Mouse (Mus musculus) liver, postnatal 0 days (tissue): Measurements from ENCODE around the gene H2-Q2. TPM values are rescaled to one million over a fixed set of nuclear protein-coding genes. Genes with fewer than 3 reads are reported as not detected.
"Not testable (repeated sequence)": the region's sequence is repeated elsewhere in the genome, so short reads cannot be mapped to it uniquely, and the experiment has no call there.

Experiments used
- ATAC-seq: fragments of 200-750 bp; cut with Nextera tagmentation; 2 replicates; pipeline ENCODE4 v1.8.0; 2017; ENCODE audit warnings: mild to moderate bottlenecking, moderate library complexity
- DNase-seq: peaks from one replicate; pipeline ENCODE4 v3.0.0-alpha.2; 2016
- H3K27ac ChIP-seq: fragments of 300-500 bp; sonication (generic); 2 replicates; pipeline ENCODE4 v1.5.1; 2014; ENCODE audit warnings: antibody characterized with exemption, moderate library complexity, mild to moderate bottlenecking, low read depth
- H3K27me3 ChIP-seq: fragments of 300-500 bp; sonication (generic); 2 replicates; pipeline ENCODE4 v1.6.1; 2014; ENCODE audit warnings: low read length, control low read depth, mixed read lengths; ENCODE audit not compliant: insufficient read depth
- H3K36me3 ChIP-seq: fragments of 300-500 bp; sonication (generic); replicated peaks from 2 replicates; pipeline ENCODE4 v1.6.1; 2014; ENCODE audit warnings: mild to moderate bottlenecking, control low read depth, low read length, moderate library complexity, mixed read lengths; ENCODE audit not compliant: insufficient read depth
- H3K4me1 ChIP-seq: fragments of 300-500 bp; sonication (generic); 2 replicates; pipeline ENCODE4 v1.6.1; 2014; ENCODE audit warnings: antibody characterized with exemption, mild to moderate bottlenecking, control low read depth; ENCODE audit not compliant: insufficient read depth
- H3K4me2 ChIP-seq: fragments of 300-500 bp; sonication (generic); 2 replicates; pipeline ENCODE4 v1.6.1; 2014; ENCODE audit warnings: low read depth, mild to moderate bottlenecking, low read length, moderate library complexity, mixed read lengths
- H3K4me3 ChIP-seq: fragments of 300-500 bp; sonication (generic); 2 replicates; pipeline ENCODE4 v1.5.1; 2014; ENCODE audit warnings: low read depth, low read length
- H3K9ac ChIP-seq: fragments of 300-500 bp; sonication (generic); replicated peaks from 2 replicates; pipeline ENCODE4 v1.6.1; 2014; ENCODE audit warnings: mild to moderate bottlenecking, moderate library complexity
- H3K9me3 ChIP-seq: fragments of 300-500 bp; sonication (generic); 2 replicates; pipeline ENCODE4 v1.6.1; 2016; ENCODE audit warnings: mild to moderate bottlenecking, control low read depth, low read length, mixed read lengths
- CTCF ChIP-seq: sonication (generic); IDR thresholded peaks from 2 replicates; pipeline ENCODE4 v1.5.1; 2016; ENCODE audit warnings: antibody characterized with exemption, low read depth
- EP300 ChIP-seq: IDR thresholded peaks from 2 replicates; pipeline ENCODE4 v1.6.1; 2016; ENCODE audit warnings: antibody characterized with exemption, low read depth, mild to moderate bottlenecking
- WGBS: fragments of 180-500 bp; shearing (Covaris S2); extraction: QIAGEN DNeasy Blood & Tissue Kit; methylation state at CpG from one replicate; pipeline ENCODE4 v1.1.7; 2014; ENCODE audit not compliant: insufficient replicate concordance; 5-methylcytosine and 5-hydroxymethylcytosine counted together
- polyA plus RNA-seq: library from polyadenylated mRNA; unstranded; fragments of >200 nt; fragmentation: Nextera tagmentation; extraction: Ambion mirVana; gene quantifications from 2 replicates; pipeline ENCODE4 v1.2.1, GENCODE M21; 2015

H2-Q2 gene
- polyA plus RNA-seq, 1 experiment from 2014 or later, result 5.3 TPM

DNA sequence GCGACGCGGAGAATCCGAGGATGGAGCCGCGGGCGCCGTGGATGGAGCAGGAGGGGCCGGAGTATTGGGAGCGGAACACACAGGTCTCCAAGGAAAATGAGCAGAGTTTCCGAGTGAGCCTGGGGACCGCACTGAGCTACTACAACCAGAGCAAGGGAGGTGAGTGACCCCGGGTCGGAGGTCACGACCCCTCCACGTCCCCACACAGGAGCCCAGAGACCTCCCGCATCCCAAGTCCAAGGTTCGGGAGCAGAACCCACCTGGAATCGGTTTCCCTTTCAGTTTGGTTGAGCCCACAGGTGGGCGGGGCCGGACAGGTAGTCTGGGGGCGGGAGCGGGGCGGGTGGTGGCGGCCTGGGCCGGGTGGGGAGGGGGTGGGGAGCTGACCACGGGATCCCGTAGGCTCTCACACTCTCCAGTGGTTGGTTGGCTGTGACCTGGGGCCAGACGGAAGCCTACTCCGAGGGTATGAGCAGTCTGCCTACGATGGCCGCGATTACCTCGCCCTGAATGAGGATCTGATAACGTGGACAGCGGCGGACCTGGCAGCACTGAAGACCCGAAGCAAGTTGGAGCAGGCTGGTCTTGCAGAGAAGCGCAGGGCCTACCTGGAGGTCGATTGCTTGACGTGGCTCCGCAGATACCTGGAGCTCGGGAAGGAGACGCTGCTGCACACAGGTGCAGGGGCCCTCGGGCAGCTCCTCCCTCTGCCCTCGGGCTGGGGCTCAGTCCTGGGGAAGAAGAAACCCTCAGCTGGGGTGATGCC, 852 bp downstream of the H2-Q2 start:
- H3K4me2 ChIP-seq, result peak overlapping the region; percentile 70
- peak overlapping the region; percentile 6; the same call in 1 of the 2 replicates for H3K9ac ChIP-seq
- no peaks in the 10 kb centered on the region for H3K9me3 ChIP-seq
- ATAC-seq (peak; percentile 95), DNase-seq (peak; percentile 67)
- TF ChIP-seq CTCF (no peak), EP300 (no peak)
- no peaks in the 10 kb centered on the region for H3K4me1 ChIP-seq
- 4% methylated on average over 45 of the region's 46 CpGs for WGBS
- peaks cover 21% of the 10 kb centered on the region for H3K27me3 ChIP-seq
- peak overlapping the region; percentile 49 for H3K4me3 ChIP-seq
- H3K27ac ChIP-seq, result no peak overlapping the region
- no peaks in the 10 kb centered on the region for H3K36me3 ChIP-seq

DNA sequence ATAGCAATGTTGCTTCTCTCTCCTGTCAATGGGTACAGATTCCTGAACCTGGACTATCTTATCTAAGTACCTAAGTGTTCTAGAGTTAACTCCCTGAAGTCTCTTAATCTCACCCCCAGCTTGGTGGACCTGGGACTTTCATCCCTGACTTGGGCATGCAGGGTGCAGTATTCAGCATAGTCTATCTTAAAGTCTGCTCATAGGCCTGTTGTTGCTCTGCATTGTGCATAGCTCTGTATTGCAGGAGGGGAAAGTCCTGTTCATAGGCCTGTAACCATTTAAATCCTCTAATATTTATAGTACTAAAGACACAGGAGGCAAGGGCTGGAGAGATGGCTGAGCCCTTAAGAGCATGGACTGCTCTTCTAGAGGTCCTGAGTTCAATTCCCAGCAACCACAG, 5.6 kb downstream of the H2-Q2 start:
- H3K4me1 ChIP-seq, H3K4me2 ChIP-seq, H3K27ac ChIP-seq, H3K27me3 ChIP-seq, H3K36me3 ChIP-seq, ATAC-seq, H3K9ac ChIP-seq, DNase-seq, H3K9me3 ChIP-seq, H3K4me3 ChIP-seq: not testable (repeated sequence)

DNA sequence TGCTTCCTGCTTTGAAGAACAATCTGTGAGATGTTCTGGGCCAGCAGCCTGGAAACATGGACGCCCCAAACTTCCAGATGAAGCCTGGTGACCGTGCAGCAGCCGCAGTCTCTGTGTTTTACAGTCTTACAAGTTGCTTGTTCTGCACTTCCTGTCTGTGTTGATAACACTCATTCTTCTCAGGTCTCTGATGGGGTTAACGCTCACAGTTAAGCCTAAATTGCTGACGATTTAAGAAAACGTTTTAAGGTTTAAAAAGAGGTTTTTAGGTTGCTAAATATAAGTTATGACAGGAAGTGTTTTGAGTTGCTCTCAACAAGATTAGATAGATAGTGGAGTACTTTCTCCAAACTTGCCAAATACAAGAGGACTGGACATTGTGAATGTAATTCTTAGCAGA, 11.2 kb downstream of the H2-Q2 start:
- H3K4me3 ChIP-seq, H3K9ac ChIP-seq, ATAC-seq, H3K4me1 ChIP-seq, H3K4me2 ChIP-seq, H3K9me3 ChIP-seq, DNase-seq, H3K27me3 ChIP-seq, H3K27ac ChIP-seq, H3K36me3 ChIP-seq: not testable (repeated sequence)
- WGBS, result 26% methylated on average over 6 of the region's 6 CpGs

GRCm38 (mm10) chr17:35354071-35354470, 12.0 kb downstream of the H2-Q2 start:
- DNase-seq (no peak), ATAC-seq (no peak)
- H3K4me2 ChIP-seq, result no peak overlapping the region
- H3K4me1 ChIP-seq, result no peaks in the 10 kb centered on the region; the same call in 1 of the 2 replicates
- no peaks in the 10 kb centered on the region for H3K9me3 ChIP-seq
- no peak overlapping the region for H3K9ac ChIP-seq
- TF ChIP-seq EP300, result no peak
- TF ChIP-seq CTCF, result no peak
- H3K36me3 ChIP-seq, result no peaks in the 10 kb centered on the region
- 72% methylated on average over 2 of the region's 2 CpGs for WGBS
- H3K27me3 ChIP-seq, result peaks cover 5% of the 10 kb centered on the region; the same call in 1 of the 2 replicates
- H3K4me3 ChIP-seq, result no peak overlapping the region
- no peak overlapping the region for H3K27ac ChIP-seq

GRCm38 (mm10) chr17:35357086-35357485, 15.0 kb downstream of the H2-Q2 start:
- TF ChIP-seq EP300 (no peak), CTCF (no peak)

GRCm38 (mm10) chr17:35358763-35359469, 16.9 kb downstream of the H2-Q2 start:
- peak overlapping the region; percentile 26; the same call in 1 of the 2 replicates for H3K9ac ChIP-seq
- TF ChIP-seq CTCF (no peak), EP300 (no peak)
- 12% methylated on average over 32 of the region's 38 CpGs for WGBS
- peak; percentile 13 for DNase-seq
- H3K4me3 ChIP-seq, result peak overlapping the region; percentile 46
- peak overlapping the region; percentile 75 for H3K4me2 ChIP-seq
- ATAC-seq, result no peak
- H3K9me3 ChIP-seq, result peaks cover 3% of the 10 kb centered on the region; the same call in 1 of the 2 replicates
- H3K36me3 ChIP-seq, result no peaks in the 10 kb centered on the region
- peaks cover 12% of the 10 kb centered on the region; the same call in 1 of the 2 replicates for H3K27me3 ChIP-seq
- H3K27ac ChIP-seq, result no peak overlapping the region
- peaks cover 3% of the 10 kb centered on the region; the same call in 1 of the 2 replicates for H3K4me1 ChIP-seq

More at GRCm38 (mm10) chr17:35357086-35357485, 15.0 kb downstream of the H2-Q2 start:
- no peak overlapping the region for H3K9ac ChIP-seq
- H3K4me2 ChIP-seq, result no peak overlapping the region
- no peaks in the 10 kb centered on the region for H3K36me3 ChIP-seq
- peaks cover 3% of the 10 kb centered on the region; the same call in 1 of the 2 replicates for H3K4me1 ChIP-seq
- ATAC-seq, result no peak
- H3K9me3 ChIP-seq, result no peaks in the 10 kb centered on the region
- WGBS, result 24% methylated on average over 1 of the region's 1 CpGs
- no peak overlapping the region for H3K4me3 ChIP-seq
- peaks cover 12% of the 10 kb centered on the region; the same call in 1 of the 2 replicates for H3K27me3 ChIP-seq
- DNase-seq, result no peak
- no peak overlapping the region for H3K27ac ChIP-seq
